Mouse (Mus musculus) adrenal gland, postnatal 0 days (tissue): ENCODE measurements around the gene Gm14151. TPM values are rescaled to one million over a fixed set of nuclear protein-coding genes. Genes with fewer than 3 reads are reported as not detected.

Source experiments
- polyA plus RNA-seq: library from polyadenylated mRNA; unstranded; fragments of >200 nt; fragmentation: Nextera tagmentation; extraction: Ambion mirVana; gene quantifications from 2 replicates; pipeline ENCODE4 v1.2.1, GENCODE M21; 2015

The Gm14151 gene
- not detected in 2 replicates for polyA plus RNA-seq

GRCm38 (mm10) chr2:151092250-151092649 is at the start of gene Gm14151:
TSS of gene Gm14151 (minus strand) at chr2:151092350.

DNA sequence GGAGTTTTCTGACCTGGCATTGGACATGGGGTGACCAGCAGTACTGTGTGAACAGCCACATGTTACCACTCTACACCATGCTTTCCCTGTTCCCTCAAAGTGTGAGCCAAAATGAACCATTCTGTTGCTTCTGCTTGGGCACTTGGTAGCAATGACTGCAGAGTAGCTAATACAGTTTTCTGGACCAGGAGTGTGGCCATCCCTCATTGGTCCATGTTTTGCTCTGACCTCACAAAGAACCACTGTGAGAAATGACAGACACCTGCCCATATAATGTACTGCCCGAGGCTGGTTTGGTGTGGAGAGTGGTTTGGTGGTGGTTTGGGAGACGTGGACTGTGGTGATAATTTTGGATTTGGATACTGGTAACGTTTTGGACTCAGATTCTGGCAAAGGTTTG is 5.8 kb upstream of the Gm14151 start, which contains the start of gene Gm14147:
TSS of gene Gm14147 (plus strand) at position 301 of the 400 bp plus-strand sequence.

DNA sequence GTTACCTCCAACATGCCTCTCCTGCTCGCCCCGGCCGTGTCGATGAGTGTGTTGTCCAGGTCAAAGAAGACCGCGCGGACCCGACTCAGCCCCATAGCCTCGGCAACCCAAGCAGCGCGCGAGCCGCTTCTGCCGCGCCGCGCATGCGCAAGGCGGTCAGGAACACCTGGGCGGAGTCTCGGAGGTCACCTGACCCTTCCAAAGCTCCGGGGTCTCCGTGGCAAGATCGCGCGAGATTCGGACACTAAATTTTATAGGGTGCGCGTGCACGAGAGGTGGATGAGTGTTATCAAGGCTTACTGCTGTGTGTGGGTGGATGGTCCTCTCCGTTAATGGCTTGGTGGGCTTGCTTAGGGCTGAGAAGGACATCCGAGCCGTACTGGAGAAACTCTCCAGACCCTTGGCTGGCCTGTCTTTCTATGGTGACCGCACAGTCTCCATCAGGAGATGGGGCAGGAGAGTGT is 52.9 kb downstream of the Gm14151 start, which contains the start of the genes Ninl and Nanp:
TSS of gene Ninl (minus strand) at position 151 of the 464 bp plus-strand sequence.
TSS of gene Nanp (minus strand) at position 167 of the 464 bp plus-strand sequence.

Other genes with a start within 250 kb of the Gm14151 start
- 57.7 and 62.9 TPM in 2 replicates for gene Abhd12, start 187.6 kb downstream of the Gm14151 start, polyA plus RNA-seq
- 13.5 and 13.8 TPM in 2 replicates for gene Gins1, start 186.9 kb downstream of the Gm14151 start, polyA plus RNA-seq
- gene Ninl, start 53.0 kb downstream of the Gm14151 start, polyA plus RNA-seq, result 4.2 and 8.0 TPM in 2 replicates
- 26.5 and 42.0 TPM in 2 replicates for gene Nanp, start 53.0 kb downstream of the Gm14151 start, polyA plus RNA-seq
- not detected in 2 replicates for gene Gm14147, start 5.9 kb upstream of the Gm14151 start, polyA plus RNA-seq